Mouse (Mus musculus) gastrocnemius, postnatal 36 days (tissue): Measurements from ENCODE around the gene Rasl11b. TPM values are rescaled to one million over a fixed set of nuclear protein-coding genes. Genes with fewer than 3 reads are reported as not detected.

ENCODE experiments used
- DNase-seq, 2 experiments: peaks; one replicate each; pipeline ENCODE4 v3.0.0; 2022
- intact Hi-C: fragments of 180-260 bp; cut with DNase I; formaldehyde crosslinking; loops from one replicate; pipeline ENCODE4 v1.15.1; 2025
- long read RNA-seq, 2 experiments: library from polyadenylated mRNA; stranded (forward); transcript quantifications; one replicate each; pipeline ENCODE4 v2.0.0; 2021
- total RNA-seq, 2 experiments: library from RNA; stranded (reverse); gene quantifications; 2 replicates each; pipeline ENCODE4 v1.2.3; 2021

Gene Rasl11b
- 1 to 10 TPM; 2.4 to 4.0 TPM for total RNA-seq
- long read RNA-seq, experiment 1 = 0 reads
- long read RNA-seq, experiment 2, partial matches to known transcripts = 0 of 3 reads
- long read RNA-seq, experiment 2, other reads (novel, unspliced or antisense) = 0 of 3 reads

- DNase-seq = peak; percentile 87 to 90
- intact Hi-C loops = loop anchor here (5.0 kb wide), 2 partner anchors 82 to 103 kb away; no protein-coding TSS in a partner anchor
These were observed at the start of gene Rasl11b for GRCm38 (mm10) chr5:74194841-74195613. Rasl11b (plus strand) TSS chr5:74195286.

GRCm38 (mm10) chr5:74147631-74148030 lies 47.5 kb upstream of the Rasl11b start:
- intact Hi-C loops = no loop called here
- DNase-seq = no peak

- intact Hi-C loops = no loop called here
- no peak for DNase-seq
These were observed 45.1 kb upstream of the Rasl11b start for GRCm38 (mm10) chr5:74149975-74150374.

- no peak for DNase-seq
- intact Hi-C loops = no loop called here
These were observed 43.3 kb upstream of the Rasl11b start for GRCm38 (mm10) chr5:74151774-74152173.

GRCm38 (mm10) chr5:74155860-74156351 lies 39.2 kb upstream of the Rasl11b start:
- intact Hi-C loops = no loop called here
- no peak for DNase-seq

GRCm38 (mm10) chr5:74158929-74159632 lies 36.0 kb upstream of the Rasl11b start:
- no peak for DNase-seq
- intact Hi-C loops = no loop called here

- no peak for DNase-seq
- intact Hi-C loops = no loop called here
These were observed 35.2 kb upstream of the Rasl11b start for GRCm38 (mm10) chr5:74159906-74160305.

- intact Hi-C loops = no loop called here
- no peak for DNase-seq
These were observed 34.7 kb upstream of the Rasl11b start for GRCm38 (mm10) chr5:74160349-74160748.

- no peak for DNase-seq
These were observed 33.7 kb upstream of the Rasl11b start for GRCm38 (mm10) chr5:74161297-74161926.

GRCm38 (mm10) chr5:74162013-74162412 lies 33.1 kb upstream of the Rasl11b start:
- DNase-seq = no peak

More at GRCm38 (mm10) chr5:74161297-74161926, 33.7 kb upstream of the Rasl11b start:
- intact Hi-C loops = no loop called here

GRCm38 (mm10) chr5:74163141-74163540 lies 31.9 kb upstream of the Rasl11b start:
- DNase-seq = no peak
- intact Hi-C loops = no loop called here

More at GRCm38 (mm10) chr5:74162013-74162412, 33.1 kb upstream of the Rasl11b start:
- intact Hi-C loops = no loop called here

- intact Hi-C loops = no loop called here
- DNase-seq = no peak
These were observed 30.5 kb upstream of the Rasl11b start for GRCm38 (mm10) chr5:74164547-74164946.

GRCm38 (mm10) chr5:74166642-74167041 lies 28.4 kb upstream of the Rasl11b start:
- intact Hi-C loops = no loop called here
- DNase-seq = no peak

- intact Hi-C loops = no loop called here
- DNase-seq = no peak
These were observed 27.0 kb upstream of the Rasl11b start for GRCm38 (mm10) chr5:74168085-74168484.

- intact Hi-C loops = no loop called here
These were observed 23.3 kb upstream of the Rasl11b start for GRCm38 (mm10) chr5:74171768-74172167.

GRCm38 (mm10) chr5:74172208-74172607 lies 22.9 kb upstream of the Rasl11b start:
- intact Hi-C loops = no loop called here
- DNase-seq = no peak

More at GRCm38 (mm10) chr5:74171768-74172167, 23.3 kb upstream of the Rasl11b start:
- DNase-seq = no peak

GRCm38 (mm10) chr5:74173162-74173844 lies 21.8 kb upstream of the Rasl11b start:
- no peak for DNase-seq
- intact Hi-C loops = no loop called here

GRCm38 (mm10) chr5:74175526-74176270 lies 19.4 kb upstream of the Rasl11b start:
- DNase-seq = peak in 1 of 2 experiments; percentile 26
- intact Hi-C loops = no loop called here

GRCm38 (mm10) chr5:74180216-74180615 lies 14.9 kb upstream of the Rasl11b start:
- DNase-seq = no peak
- intact Hi-C loops = no loop called here
